Mouse (Mus musculus) testis, postnatal 14 days (tissue): ENCODE results near the gene Cidec.

Experiments
- DNase-seq: peaks from one replicate; pipeline ENCODE4 v3.0.0; 2021; ENCODE audit warnings: low spot score

Cidec gene

DNA sequence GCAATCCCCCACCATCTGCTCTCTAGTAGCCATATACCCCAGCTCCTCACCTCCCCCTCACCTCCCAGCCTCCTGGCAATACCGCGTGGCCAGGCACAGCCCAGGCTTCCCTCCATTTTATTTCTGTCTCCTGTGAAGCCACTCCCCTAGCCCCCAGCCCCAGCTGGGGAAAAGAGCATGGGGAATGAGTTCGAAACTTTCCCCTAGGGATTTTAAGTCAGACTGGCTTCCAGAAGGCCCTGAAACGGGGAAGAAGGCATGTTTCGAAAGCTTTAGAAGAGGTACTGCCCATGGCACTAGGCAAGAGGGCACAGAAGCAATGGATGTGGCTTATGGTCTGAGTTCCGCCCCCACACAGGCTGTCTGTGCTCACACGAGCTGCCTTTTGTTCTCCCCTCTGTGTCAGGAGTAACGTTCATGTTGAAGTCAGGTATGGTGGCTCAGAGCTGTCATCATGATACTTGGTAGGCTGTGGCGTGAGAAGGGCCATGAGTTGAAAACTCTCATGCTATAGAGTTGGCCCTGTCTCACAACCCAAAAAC is at the start of gene Cidec:
Gene Cidec, minus strand, starts transcription at position 97 of the 542 bp plus-strand sequence.
- DNase-seq = no peak

DNA sequence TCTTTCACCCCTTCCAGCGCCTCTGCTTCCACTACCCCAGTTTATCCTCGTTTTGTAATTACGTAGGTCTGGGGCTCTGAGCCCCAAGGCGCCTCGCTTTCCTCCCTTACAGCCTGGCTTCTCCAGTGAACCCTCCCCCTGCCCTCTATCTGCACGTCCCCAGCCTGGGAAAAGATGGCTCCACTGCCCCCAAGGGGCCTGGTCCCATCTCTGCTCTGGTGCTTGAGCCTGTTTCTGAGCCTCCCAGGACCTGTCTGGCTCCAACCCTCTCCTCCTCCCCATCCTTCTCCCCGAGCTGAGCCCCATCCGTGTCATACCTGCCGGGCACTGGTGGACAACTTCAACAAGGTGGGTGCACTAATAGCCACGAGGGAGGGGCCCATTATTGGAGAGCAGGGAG is 48.2 kb upstream of the Cidec start:
- no peak for DNase-seq

DNA sequence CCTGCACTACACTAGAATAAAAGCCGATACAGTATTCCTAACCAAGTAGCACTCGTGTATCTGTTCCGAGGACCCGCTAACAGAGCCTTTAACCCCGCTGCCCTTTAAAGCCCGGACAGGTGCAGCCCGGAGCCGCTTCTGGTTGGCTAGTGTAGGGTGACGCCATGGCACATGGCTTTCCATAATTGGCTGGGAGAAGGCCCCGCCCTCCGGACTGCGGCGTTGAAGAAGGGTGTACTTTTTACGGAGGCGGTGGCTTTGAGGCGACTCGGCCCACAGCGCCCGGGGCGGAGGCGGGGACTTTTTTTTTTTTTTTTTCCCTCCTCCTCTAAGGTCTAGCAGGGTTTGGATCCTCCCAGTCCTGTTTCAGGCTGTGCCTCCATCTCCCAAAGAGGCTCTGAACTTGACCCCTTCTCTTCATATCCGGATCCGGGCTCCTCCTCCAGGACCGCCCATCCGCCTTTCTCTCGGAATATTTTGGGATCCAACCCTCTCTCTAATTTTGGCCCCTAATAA is 47.6 kb upstream of the Cidec start, which contains the start of gene Creld1:
Gene Creld1, plus strand, starts transcription at position 198 of the 516 bp plus-strand sequence.
- peak; percentile 93 for DNase-seq

DNA sequence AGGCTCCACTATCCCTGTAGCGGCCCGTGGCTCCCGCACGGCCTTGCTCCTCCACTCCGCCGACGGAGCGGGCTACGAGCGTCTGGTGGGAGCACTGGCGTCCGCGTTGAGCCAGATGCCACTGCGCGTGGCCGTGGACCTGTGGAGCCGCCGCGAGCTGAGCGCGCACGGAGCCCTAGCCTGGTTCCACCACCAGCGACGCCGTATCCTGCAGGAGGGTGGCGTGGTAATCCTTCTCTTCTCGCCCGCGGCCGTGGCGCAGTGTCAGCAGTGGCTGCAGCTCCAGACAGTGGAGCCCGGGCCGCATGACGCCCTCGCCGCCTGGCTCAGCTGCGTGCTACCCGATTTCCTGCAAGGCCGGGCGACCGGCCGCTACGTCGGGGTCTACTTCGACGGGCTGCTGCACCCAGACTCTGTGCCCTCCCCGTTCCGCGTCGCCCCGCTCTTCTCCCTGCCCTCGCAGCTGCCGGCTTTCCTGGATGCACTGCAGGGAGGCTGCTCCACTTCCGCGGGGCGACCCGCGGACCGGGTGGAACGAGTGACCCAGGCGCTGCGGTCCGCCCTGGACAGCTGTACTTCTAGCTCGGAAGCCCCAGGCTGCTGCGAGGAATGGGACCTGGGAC is 47.0 kb upstream of the Cidec start:
- DNase-seq = peak; percentile 45

DNA sequence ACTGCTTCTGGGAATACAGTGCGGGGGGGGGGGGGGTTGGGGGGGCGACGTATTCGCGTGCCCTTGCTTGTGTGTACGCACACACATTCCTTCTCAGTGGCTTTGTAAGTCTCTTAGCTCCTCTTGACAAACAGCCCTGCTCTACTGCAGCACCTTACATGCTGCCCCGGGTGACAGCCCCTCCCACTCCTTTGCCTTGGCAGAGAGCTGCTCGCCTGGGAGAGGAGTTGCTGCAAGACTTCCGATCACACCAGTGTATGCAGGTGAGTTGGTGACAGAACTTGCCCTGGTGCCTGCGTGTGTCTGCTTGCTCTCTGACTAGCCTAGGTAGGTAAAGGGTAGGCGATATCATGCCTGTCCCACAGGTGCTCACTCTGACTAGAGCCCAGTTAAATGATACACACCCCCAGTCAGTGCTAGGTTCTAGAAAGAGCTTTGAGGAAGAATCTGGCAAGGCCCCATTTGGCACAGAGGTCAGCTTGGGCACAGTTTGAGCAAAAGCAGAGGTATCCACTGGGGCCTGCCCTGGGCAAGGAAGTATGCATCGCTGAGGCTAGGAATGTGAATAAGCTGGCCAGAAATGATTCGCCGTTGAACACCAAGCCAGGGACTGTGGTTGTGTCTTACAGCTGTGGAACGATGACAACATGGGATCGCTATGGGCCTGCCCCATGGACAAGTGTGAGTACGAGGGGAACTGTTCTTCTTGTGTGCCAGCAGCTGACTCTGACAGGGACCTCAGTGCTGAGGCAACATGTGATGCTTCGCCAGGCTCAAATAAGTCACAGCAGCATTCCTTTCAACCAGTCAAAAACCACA is 45.2 kb upstream of the Cidec start:
- DNase-seq = no peak

DNA sequence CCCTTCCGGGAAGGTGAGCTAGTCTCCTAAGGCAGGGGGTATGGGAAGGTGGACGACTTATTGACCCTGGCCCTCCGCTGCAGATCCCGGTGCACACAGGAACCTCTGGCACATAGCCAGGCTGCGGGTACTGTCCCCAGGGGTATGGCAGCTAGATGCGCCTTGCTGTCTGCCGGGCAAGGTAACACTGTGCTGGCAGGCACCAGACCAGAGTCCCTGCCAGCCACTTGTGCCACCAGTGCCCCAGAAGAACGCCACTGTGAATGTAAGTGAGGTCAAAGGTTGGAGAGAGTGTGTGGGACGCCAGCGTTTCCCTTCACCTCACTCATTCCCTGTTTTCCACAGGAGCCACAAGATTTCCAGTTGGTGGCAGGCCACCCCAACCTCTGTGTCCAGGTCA is 43.3 kb upstream of the Cidec start:
- no peak for DNase-seq

DNA sequence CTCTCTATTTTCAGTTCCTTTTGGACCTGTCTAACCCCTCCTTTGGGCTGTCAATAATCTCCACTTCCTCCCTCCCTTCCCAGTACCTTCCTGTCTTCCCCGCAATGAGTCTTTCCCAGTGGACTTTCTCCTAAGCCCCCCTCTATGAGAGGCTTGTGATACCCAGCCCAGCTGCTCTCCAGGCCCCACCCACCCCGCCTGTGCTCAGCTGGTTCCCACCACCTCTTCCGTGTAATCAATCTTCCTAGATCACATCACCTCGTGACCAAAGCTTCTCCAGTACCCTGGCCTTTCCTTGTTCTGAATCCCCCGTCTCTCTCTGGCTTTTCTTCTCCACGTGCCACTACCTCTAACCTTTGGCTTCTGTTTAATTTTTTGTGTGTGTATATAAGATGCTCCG is 41.8 kb upstream of the Cidec start:
- no peak for DNase-seq

DNA sequence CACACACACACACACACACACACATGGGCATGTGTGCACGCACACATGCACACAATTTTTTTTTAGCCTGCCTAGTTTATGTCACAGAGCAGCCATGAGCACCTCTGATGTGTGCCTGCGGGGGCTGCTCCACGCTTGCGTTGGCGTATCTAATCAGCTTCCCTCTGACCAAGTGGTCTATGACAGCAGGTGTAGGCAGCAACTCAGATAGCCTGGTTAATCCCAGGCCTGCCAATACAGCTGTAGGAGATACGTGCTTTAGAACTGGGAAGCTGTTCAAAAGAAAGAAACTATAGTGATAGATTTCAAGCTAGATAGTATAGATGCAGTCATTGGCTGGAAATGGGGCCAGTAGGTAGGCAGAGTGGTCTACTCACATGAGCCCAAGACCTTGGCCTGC is 38.2 kb upstream of the Cidec start:
- no peak for DNase-seq

DNA sequence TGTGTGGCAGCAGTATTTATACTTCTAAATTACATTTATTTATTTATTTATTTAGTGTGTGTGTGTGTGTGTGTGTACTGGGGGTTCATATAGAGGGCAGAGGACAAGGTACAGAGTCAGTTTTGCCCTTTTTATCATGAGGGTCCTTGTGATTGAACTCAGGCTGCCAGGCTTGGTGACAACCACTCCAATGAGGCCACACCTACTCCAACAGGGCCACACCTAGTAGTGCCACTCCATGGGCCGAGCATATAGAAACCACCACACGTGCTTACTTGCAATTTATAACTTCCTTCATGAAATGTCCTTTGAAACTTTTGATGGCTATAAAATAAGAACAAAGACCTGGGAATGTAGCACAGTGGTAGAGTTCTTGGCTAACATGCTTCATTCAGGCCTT is 37.7 kb upstream of the Cidec start:
- DNase-seq = no peak

DNA sequence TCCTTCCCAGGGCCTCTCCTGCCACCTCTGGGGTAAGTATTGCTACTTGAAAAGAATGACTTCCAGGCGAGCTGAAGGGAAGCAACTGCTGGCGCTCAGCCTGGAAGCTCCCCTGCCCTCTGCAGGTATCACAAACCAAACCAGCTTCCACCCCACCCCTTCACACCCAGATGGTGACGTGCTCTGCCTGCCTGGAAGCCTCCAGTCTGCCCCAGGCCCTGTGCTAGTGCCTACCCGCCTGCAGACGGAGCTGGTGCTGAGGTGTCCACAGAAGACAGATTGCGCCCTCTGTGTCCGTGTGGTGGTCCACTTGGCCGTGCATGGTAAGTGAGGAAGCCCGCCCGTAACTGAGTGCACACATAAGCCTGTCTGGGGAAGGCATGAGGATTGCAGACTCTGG is 36.5 kb upstream of the Cidec start:
- no peak for DNase-seq

DNA sequence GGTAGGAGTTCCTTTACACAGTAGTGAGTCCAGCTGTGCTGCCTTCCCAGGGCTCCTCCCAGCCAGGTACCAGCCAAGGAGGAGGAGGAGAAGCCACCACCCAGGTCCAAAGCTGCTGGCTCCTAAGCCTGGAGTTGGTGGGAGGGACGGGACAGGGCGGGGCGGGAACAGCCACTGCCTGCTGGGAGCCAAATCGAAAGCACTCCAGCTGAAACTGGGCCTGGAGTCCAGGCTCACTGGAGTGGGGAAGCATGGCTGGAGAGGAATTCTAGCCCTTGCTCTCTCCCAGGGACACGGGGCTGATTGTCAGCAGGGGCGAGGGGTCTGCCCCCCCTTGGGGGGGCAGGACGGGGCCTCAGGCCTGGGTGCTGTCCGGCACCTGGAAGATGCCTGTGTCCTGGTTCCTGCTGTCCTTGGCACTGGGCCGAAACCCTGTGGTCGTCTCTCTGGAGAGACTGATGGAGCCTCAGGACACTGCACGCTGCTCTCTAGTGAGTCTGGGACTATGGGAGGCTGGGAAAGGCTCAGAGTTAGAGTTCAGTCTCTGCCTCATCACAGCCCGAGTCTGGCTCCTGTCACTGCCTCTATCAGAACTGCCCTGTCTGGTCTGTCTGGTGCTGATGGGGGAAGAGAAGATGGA is 35.9 kb upstream of the Cidec start, which contains the start of gene Il17rc:
Gene Il17rc, plus strand, starts transcription at position 131 of the 640 bp plus-strand sequence.
- DNase-seq = peak; percentile 52

DNA sequence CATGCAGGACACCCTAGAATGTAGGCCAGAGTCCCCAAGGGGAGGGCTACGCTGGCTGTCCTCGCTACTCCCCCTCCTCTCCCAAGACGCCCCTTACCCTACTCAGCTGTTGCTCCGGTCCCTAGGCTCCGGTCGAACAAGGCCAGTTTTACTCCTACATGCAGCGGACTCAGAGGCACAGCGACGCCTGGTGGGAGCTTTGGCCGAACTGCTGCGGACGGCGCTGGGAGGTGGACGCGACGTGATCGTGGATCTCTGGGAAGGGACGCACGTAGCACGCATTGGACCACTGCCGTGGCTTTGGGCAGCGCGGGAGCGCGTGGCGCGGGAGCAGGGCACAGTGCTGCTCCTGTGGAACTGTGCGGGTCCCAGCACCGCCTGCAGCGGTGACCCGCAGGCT is 33.9 kb upstream of the Cidec start:
- DNase-seq = peak; percentile 74

DNA sequence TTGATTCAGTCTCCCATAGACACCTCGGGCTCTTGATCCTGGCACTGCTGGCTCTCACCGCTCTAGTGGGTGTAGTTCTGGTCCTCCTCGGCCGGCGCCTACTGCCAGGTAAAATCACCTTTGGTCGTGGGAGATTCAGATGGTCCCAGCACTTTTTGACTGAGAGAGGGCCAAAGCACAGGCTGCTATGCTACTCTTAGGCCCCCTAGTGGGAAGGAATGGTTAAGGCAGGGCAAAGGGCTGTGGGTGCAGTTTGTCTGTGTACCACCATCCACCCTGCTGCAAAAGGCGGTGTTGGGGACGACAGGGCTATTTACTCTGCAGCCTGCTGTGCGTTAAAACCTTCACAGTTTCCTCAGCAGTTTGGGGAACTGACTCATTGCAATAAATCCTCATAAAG is 33.5 kb upstream of the Cidec start:
- peak; percentile 68 for DNase-seq

DNA sequence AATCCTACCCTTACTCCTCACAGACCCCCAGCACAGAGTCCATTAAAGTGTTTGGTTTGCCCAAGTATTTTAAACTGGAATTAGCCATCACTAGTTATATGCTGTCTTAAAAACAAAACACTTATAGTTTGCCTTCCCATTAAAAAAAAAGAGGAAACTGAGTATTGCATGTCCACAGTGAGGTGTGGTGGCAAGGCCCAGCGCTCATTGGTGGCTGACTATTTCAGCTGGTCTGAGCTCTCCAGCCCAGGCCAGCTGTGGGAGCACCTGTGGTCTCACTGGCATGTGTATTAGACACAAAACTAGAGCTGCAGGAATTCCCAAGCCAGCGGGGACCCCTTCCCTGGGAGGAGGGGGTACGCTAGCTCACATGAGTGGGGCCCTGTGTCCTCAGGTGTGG is 33.0 kb upstream of the Cidec start:
- DNase-seq = no peak

DNA sequence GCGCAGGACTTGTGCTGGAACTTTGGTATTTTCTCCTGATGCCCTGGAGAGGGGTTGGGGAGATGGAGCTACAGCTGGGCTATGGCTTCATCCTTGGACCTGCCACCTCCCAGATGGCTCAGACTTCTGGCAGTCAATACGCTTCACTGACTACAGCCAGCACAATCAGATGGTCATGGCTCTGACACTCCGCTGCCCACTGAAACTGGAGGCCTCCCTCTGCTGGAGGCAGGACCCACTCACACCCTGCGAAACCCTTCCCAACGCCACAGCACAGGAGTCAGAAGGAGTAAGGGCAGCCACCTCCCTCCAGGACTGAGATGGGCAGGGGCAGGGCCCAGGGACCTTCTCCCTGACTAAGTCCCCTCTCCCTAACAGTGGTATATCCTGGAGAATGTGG is 30.0 kb upstream of the Cidec start:
- DNase-seq = no peak

DNA sequence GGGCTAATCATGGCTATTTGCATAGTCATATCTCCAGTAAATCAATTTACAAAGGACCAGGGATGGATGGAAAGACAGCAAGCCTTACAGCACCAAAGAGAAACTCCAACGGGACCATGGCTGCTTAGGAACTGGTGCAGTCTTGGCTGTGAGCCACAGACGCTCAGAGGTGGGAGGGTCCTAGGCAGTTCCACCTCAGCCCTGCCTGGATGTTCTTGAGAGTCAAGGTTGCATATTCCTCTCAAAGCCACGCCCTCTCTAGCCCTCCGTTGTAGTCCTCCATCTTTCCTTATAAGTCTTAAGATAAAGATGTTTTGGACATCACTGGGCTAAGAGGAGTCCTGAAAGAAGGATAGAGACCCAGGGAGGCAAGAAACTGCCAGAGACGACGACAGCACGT is 28.5 kb upstream of the Cidec start:
- DNase-seq = no peak

DNA sequence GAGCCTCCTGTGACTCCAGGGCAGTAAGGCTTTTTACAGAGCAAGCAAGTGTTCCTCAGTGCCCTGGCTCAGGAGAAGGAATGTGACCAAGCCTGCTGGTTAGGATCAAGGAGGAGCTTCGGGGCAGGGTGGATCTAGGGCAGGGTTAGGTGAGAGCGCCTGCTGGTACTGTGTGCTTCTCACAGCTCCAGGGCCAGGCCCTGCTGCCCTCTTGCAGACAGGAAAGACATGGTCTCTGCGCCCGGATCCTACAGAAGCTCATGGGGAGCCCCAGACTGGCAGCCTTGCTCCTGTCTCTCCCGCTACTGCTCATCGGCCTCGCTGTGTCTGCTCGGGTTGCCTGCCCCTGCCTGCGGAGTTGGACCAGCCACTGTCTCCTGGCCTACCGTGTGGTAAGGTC is 23.1 kb upstream of the Cidec start:
- DNase-seq = no peak

DNA sequence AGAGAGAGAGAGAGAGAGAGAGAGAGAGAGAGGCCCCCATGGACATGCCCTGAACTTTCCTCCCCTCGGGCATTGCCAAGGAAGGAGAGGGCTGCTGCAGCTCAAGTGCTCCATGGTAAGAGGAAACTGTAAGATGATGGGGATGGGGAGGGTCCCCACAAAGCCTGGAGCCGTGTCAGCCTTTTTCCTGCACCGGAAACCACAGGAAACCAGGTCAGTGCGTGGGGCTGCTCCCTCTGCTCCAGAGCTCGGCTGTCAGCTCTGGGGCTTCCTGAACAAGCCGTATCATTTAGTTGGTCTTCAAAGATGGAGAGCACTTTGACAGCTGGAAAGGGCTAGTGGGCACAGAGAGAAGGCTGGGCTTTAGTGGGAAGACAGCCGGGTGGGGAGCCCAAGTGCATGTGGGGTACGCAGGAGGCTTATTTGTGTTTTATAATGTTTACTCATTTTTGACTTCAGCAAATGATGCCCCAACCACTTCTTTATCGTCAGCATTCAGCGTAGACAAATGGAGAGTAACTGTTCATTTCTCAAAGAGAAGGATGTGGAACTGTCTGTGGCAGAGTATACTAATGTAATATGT is 22.5 kb upstream of the Cidec start, which contains the start of gene Il17re:
Gene Il17re, plus strand, starts transcription at position 533 of the 583 bp plus-strand sequence.
- no peak for DNase-seq

DNA sequence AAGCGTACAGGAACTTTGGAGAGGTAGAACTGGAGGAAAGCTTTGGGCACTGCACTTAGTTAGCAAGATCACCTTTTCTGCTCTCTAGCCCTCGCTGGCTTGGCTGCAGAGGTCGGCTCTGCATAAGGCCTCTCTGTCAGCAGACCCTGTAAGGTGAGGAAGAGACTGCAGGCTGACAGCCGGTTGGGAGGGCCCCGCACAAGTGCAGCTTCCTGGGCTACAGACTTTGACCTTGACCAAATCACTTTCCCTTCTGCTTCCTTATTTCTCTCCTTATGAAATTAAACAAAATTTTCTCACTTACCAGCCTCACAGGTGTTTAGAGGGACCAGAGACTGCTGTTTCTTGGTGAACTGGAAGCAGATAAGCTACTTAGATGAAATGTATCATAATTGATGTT is 19.4 kb upstream of the Cidec start:
- no peak for DNase-seq

DNA sequence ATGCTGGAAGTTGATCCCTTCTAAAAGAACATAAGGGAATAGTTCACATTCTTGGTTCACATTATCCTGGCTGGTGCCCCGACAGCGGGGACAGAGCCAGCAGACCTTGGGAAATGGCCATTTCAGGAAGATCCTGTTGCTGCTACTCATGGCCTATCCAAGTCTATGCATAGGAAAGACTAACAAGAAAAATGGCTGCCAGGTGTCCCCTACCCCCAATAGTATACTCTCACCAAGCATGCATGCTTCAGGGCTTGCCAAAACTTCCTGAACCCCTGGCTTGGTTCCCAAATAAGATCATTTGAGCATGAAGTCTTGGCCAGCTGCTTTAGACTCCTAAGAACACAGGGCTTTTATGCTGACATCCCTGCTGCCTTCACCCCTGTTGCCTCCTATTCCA is 16.3 kb upstream of the Cidec start:
- no peak for DNase-seq

DNA sequence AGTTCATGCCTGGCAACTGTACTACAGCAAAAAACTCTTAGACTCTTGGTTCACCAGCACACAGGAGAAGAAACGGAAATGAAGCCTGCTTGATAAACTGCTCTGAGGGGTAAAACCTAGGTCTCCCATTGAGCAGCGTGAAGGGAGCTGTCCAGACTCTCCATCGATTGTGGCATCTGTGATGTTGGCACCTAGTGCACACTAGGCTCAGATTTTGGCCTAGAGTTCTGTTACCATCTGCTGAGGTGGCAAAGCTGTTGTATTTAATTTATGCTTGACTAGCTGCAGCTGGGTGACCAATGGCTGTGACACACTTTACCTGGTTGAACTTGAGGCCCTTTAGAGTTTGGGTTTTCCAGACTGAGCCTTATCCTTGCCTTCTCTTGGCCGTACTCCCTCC is 12.1 kb upstream of the Cidec start:
- DNase-seq = no peak
